Mouse (Mus musculus) yolk sac, embryonic 10.5 days (tissue): ENCODE measurements at regions not wholly inside any gene's neighbourhood (a gene's known extent, or its start where the extent isn't known, plus 50 kb on each side); places are given as distances from the start of the nearest gene placed in this dataset.

Experiments
- DNase-seq: peaks from one replicate; pipeline ENCODE4 v3.0.0-alpha.2; 2017; ENCODE audit warnings: low spot score

- DNase-seq, result no peak
Observed at GRCm38 (mm10) chr15:60993971-60994690, 71.3 kb upstream of the A1bg start.

- DNase-seq, result no peak
Observed at GRCm38 (mm10) chr15:60993394-60993793, 70.6 kb upstream of the A1bg start.

- DNase-seq, result no peak
Observed at GRCm38 (mm10) chr15:60982576-60982975, 59.8 kb upstream of the A1bg start.
